Mouse (Mus musculus) hindbrain, embryonic 16.5 days (tissue): Measurements from ENCODE around the gene Slc25a45. TPM values are rescaled to one million over a fixed set of nuclear protein-coding genes. Genes with fewer than 3 reads are reported as not detected.

Experiments
- ATAC-seq: fragments of 200-750 bp; cut with Nextera tagmentation; 2 replicates; pipeline ENCODE4 v1.8.0; 2017; ENCODE audit warnings: moderate TSS enrichment, moderate library complexity
- H3K27ac ChIP-seq: fragments of 300-500 bp; sonication (generic); 2 replicates; pipeline ENCODE4 v1.5.1; 2014; ENCODE audit warnings: low read depth, mild to moderate bottlenecking, control low read depth, low read length, moderate library complexity
- H3K27me3 ChIP-seq: fragments of 300-500 bp; sonication (generic); replicated peaks from 2 replicates; pipeline ENCODE4 v1.6.1; 2014; ENCODE audit warnings: low read length; ENCODE audit not compliant: control insufficient read depth, insufficient read depth
- H3K36me3 ChIP-seq: fragments of 300-500 bp; sonication (generic); 2 replicates; pipeline ENCODE4 v1.6.1; 2014; ENCODE audit warnings: mild to moderate bottlenecking, low read length, moderate library complexity, mixed read lengths; ENCODE audit not compliant: control insufficient read depth, insufficient read depth
- H3K4me1 ChIP-seq: fragments of 300-500 bp; sonication (generic); 2 replicates; pipeline ENCODE4 v1.6.1; 2014; ENCODE audit warnings: low read depth, low read length; ENCODE audit not compliant: control insufficient read depth, insufficient read depth
- H3K4me2 ChIP-seq: fragments of 300-500 bp; sonication (generic); 2 replicates; pipeline ENCODE4 v1.6.1; 2014; ENCODE audit warnings: mild to moderate bottlenecking, low read length, control low read depth, moderate library complexity
- H3K4me3 ChIP-seq: fragments of 300-500 bp; sonication (generic); 2 replicates; pipeline ENCODE4 v1.5.1; 2014; ENCODE audit warnings: mild to moderate bottlenecking, low read length, control low read depth, moderate library complexity
- H3K9ac ChIP-seq: fragments of 300-500 bp; sonication (generic); 2 replicates; pipeline ENCODE4 v1.6.1; 2014; ENCODE audit warnings: low read depth, mild to moderate bottlenecking, control low read depth, low read length, moderate library complexity
- H3K9me3 ChIP-seq: fragments of 300-500 bp; sonication (generic); 2 replicates; pipeline ENCODE4 v1.6.1; 2014; ENCODE audit warnings: mild to moderate bottlenecking, low read length, moderate library complexity; ENCODE audit not compliant: control insufficient read depth
- WGBS: fragments of 180-500 bp; shearing (Covaris S2); extraction: QIAGEN DNeasy Blood & Tissue Kit; methylation state at CpG from one replicate; pipeline ENCODE4 v1.1.7; 2014; 5-methylcytosine and 5-hydroxymethylcytosine counted together
- polyA plus RNA-seq: library from polyadenylated mRNA; unstranded; fragments of >200 nt; fragmentation: Nextera tagmentation; extraction: Ambion mirVana; gene quantifications from 2 replicates; pipeline ENCODE4 v1.2.1, GENCODE M21; 2015

Slc25a45 gene
- polyA plus RNA-seq, 1 experiment from 2014 or later, result 2.6 TPM

DNA sequence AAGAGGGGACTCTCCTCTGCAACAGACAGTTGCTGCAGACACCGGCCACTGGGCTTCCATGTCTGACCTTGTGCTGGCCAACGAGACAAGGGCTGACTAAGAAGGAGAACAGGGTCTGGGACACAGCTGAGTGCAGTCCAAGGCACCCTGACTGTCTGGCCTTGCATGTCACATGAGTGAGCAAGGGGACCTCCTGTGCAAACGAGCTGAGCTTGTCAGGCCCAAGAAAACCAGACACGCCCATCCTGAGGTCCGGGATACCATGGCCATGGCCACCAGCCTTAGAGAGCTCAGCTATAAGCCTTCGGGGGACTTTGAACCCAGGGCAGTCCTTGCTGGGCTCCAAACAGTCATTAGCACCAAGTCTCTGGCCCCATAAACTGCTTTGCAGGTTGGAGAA, 9.5 kb upstream of the Slc25a45 start:
- Histone ChIP-seq H3K27me3 (no peaks in the 10 kb centered on the region), H3K4me1 (no peaks in the 10 kb centered on the region), H3K9me3 (no peaks in the 10 kb centered on the region), H3K27ac (no peak overlapping the region), H3K4me2 (no peak overlapping the region), H3K4me3 (no peak overlapping the region), H3K36me3 (peaks cover 5% of the 10 kb centered on the region), H3K9ac (no peak overlapping the region)
- 89% methylated on average over 6 of the region's 6 CpGs for WGBS
- ATAC-seq, result no peak

DNA sequence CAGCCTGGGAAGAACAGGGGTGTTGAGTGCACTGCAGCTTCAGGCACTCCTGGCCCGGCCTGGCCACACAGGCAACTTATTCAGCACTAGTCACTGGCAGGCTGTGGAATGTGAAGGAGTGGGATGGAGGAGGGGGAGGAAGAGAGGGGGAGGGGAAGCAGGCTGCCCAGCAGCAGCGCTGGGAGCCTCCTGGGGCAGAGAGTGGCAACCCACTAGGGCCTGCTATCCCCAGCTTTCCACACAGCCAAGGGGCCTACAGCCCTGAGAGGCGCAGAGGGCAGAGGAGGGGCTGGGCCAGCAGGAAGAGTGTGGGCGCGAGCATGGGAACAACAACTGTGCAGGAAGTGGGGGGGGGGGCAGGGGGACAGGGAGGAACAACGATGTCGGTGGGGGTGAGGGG, 6.3 kb upstream of the Slc25a45 start:
- ATAC-seq, result 0 out of 2 replicates have a peak, but pooled peaks have one; percentile 12
- Histone ChIP-seq H3K4me2 (no peak overlapping the region), H3K27ac (peak overlapping the region; percentile 21; the same call in 1 of the 2 replicates), H3K4me3 (no peak overlapping the region), H3K27me3 (no peaks in the 10 kb centered on the region), H3K9me3 (no peaks in the 10 kb centered on the region), H3K9ac (no peak overlapping the region), H3K36me3 (no peaks in the 10 kb centered on the region; the same call in 1 of the 2 replicates), H3K4me1 (peaks cover 17% of the 10 kb centered on the region)
- 12% methylated on average over 7 of the region's 7 CpGs for WGBS

DNA sequence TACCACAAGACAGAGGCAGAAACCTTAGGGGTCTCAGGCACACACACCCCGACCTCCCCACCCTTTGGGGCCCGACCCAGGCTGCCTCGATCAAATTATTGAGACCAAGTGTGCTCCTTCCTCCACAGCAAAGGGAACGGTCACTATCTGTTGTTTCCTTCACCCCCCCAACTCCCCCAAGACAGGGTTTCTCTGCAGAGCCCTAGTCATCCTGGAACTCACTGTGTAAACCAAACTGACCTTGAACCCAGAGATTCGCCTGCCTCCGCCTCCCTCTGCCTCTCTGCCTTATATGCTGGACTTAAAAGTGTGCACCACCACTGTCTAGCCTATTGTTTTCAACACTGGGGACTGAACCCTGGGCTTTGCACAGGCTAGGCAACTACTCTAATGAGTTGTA, 5.9 kb upstream of the Slc25a45 start:
- no peaks in the 10 kb centered on the region for H3K9me3 ChIP-seq
- peaks cover 17% of the 10 kb centered on the region for H3K4me1 ChIP-seq
- no peak overlapping the region for H3K4me2 ChIP-seq
- no peak for ATAC-seq
- no peaks in the 10 kb centered on the region; the same call in 1 of the 2 replicates for H3K36me3 ChIP-seq
- no peak overlapping the region for H3K4me3 ChIP-seq
- WGBS, result 58% methylated on average over 6 of the region's 6 CpGs
- no peaks in the 10 kb centered on the region for H3K27me3 ChIP-seq
- no peak overlapping the region for H3K27ac ChIP-seq
- no peak overlapping the region for H3K9ac ChIP-seq

- no peaks in the 10 kb centered on the region for H3K27me3 ChIP-seq
- no peak for ATAC-seq
- H3K4me2 ChIP-seq, result no peak overlapping the region
- WGBS, result 94% methylated on average over 4 of the region's 4 CpGs
- no peak overlapping the region for H3K27ac ChIP-seq
- peaks cover 17% of the 10 kb centered on the region for H3K4me1 ChIP-seq
- H3K4me3 ChIP-seq, result no peak overlapping the region
- no peak overlapping the region for H3K9ac ChIP-seq
- no peaks in the 10 kb centered on the region for H3K9me3 ChIP-seq
- no peaks in the 10 kb centered on the region; the same call in 1 of the 2 replicates for H3K36me3 ChIP-seq
Observed at GRCm38 (mm10) chr19:5872528-5872927, 5.1 kb upstream of the Slc25a45 start.

DNA sequence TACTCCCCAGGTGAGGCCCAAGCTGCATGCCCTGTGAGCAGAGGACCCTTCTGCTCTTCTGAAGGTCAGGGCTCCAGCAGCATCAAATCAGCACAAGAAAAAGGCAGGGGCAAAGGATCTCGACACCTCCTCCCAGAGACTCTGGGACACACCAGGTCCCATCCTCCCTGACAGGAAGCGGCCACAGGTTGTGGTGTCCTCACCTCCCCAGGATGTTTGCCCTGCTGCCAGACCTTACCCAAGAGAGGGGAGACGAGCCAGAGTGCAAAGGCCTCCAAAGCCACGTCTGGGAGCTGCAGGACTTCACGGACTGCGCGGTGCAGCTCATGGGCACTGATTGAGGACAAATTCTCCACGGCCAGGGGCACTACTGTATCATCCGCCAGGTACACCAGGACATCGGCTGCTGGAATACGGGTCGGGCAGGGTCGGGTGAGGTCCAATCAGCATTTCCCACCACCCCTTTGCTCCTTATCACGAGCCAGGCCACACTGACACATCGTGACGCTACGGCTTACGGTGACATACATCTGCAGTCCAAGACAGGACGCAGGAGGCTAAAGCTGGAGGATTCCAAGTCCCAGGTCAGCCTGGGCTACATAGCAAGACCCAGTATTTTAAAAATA, 4.6 kb upstream of the Slc25a45 start:
- Histone ChIP-seq H3K27ac (no peak overlapping the region), H3K27me3 (no peaks in the 10 kb centered on the region), H3K36me3 (no peaks in the 10 kb centered on the region; the same call in 1 of the 2 replicates), H3K9me3 (no peaks in the 10 kb centered on the region), H3K4me3 (no peak overlapping the region), H3K4me1 (peaks cover 17% of the 10 kb centered on the region), H3K9ac (no peak overlapping the region), H3K4me2 (no peak overlapping the region)
- 89% methylated on average over 19 of the region's 19 CpGs for WGBS
- ATAC-seq, result no peak

DNA sequence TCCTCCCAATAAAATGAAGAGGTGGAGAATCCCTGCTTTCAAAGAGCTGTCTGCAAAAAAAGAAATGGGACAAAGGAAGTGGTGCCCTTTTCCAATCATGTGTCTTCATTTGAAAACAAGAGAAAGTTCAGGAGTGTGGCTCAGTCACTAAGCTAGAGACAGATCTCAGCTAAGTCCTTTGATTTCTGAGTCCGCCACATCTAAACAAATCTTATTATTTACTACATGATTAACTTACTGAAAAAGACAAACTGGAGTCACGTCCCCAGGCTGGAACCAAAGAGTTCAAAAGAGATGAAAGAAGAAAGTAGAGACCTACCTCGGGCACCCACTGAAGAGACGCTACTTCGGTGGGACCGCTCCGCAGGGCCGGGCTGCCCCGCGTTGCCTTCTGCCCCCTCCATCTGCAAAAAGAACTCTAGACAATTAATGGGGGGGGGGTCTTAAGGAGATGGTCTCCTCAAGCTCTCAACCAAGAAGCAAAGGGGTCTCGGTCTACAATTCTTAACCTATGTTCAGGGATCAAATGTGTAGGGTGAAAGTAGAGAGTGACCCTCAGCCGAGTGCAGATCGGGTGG, 3.1 kb upstream of the Slc25a45 start:
- peaks cover 17% of the 10 kb centered on the region for H3K4me1 ChIP-seq
- H3K9ac ChIP-seq, result peak overlapping the region; percentile 86
- H3K27me3 ChIP-seq, result no peaks in the 10 kb centered on the region
- H3K36me3 ChIP-seq, result no peaks in the 10 kb centered on the region
- no peaks in the 10 kb centered on the region for H3K9me3 ChIP-seq
- whole genome bisulfite sequencing, result 12% methylated on average over 13 of the region's 13 CpGs
- peak overlapping the region; percentile 65 for H3K4me3 ChIP-seq
- H3K27ac ChIP-seq, result no peak overlapping the region
- H3K4me2 ChIP-seq, result peak overlapping the region; percentile 88
- ATAC-seq, result no peak

- peak within 1 kb of the TSS; percentile 46 for H3K27ac ChIP-seq
- peak within 1 kb of the TSS; percentile 65 for H3K4me3 ChIP-seq
- H3K27me3 ChIP-seq, result no peaks in the 10 kb centered on the region
- H3K36me3 ChIP-seq, result no peaks in the 10 kb centered on the region
- ATAC-seq, result peak; percentile 93
- H3K4me2 ChIP-seq, result peak within 1 kb of the TSS; percentile 88
- H3K9ac ChIP-seq, result peak within 1 kb of the TSS; percentile 86
- H3K9me3 ChIP-seq, result no peaks in the 10 kb centered on the region
- peaks cover 17% of the 10 kb centered on the region for H3K4me1 ChIP-seq
- WGBS, result 0% methylated on average over 31 of the region's 37 CpGs
Observed at GRCm38 (mm10) chr19:5874969-5875480, 2.6 kb upstream of the Slc25a45 start, which contains the start of gene Frmd8. Frmd8 (minus strand) TSS chr19:5875274.

DNA sequence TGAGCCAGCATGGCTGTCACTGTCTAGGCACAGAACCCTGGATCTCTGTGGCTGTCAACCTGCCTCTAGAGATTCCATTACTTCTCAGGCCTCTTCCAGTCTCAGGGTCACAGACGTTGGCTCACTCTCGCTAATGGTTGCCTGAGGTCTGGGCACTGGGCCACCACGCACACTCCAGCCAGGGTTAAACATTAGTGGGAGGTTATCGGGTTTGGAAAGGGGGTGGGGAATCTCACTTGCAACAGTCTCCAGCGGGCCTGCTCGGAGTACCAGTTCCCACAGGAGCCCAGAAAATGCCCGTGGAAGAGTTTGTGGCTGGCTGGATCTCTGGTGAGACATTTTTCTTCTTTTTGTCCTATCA, 734 bp downstream of the Slc25a45 start:
- H3K4me2 ChIP-seq, result no peak overlapping the region; the same call in 1 of the 2 replicates
- H3K36me3 ChIP-seq, result no peaks in the 10 kb centered on the region
- 65% methylated on average over 7 of the region's 7 CpGs for WGBS
- peaks cover 17% of the 10 kb centered on the region for H3K4me1 ChIP-seq
- H3K27me3 ChIP-seq, result no peaks in the 10 kb centered on the region
- no peaks in the 10 kb centered on the region for H3K9me3 ChIP-seq
- no peak for ATAC-seq
- no peak overlapping the region for H3K4me3 ChIP-seq
- H3K9ac ChIP-seq, result 0 out of 2 replicates have a peak overlapping the region, but pooled peaks have one; percentile 20
- H3K27ac ChIP-seq, result no peak overlapping the region; the same call in 1 of the 2 replicates

- no peak overlapping the region for H3K4me3 ChIP-seq
- ATAC-seq, result no peak
- H3K27me3 ChIP-seq, result no peaks in the 10 kb centered on the region
- H3K36me3 ChIP-seq, result no peaks in the 10 kb centered on the region
- peaks cover 12% of the 10 kb centered on the region for H3K4me1 ChIP-seq
- H3K27ac ChIP-seq, result no peak overlapping the region
- no peak overlapping the region for H3K9ac ChIP-seq
- WGBS, result 84% methylated on average over 3 of the region's 3 CpGs
- H3K4me2 ChIP-seq, result no peak overlapping the region
- no peaks in the 10 kb centered on the region for H3K9me3 ChIP-seq
Observed at GRCm38 (mm10) chr19:5878916-5879315, 1.3 kb downstream of the Slc25a45 start.
